Mouse (Mus musculus) liver, embryonic 14.5 days (tissue): ENCODE measurements at regions not wholly inside any gene's neighbourhood (a gene's known extent, or its start where the extent isn't known, plus 50 kb on each side); places are given as distances from the start of the nearest gene placed in this dataset.

ENCODE experiments used
- ATAC-seq: fragments of 200-750 bp; cut with Nextera tagmentation; 2 replicates; pipeline ENCODE4 v1.8.0; 2017; ENCODE audit warnings: moderate number of reproducible peaks, mild to moderate bottlenecking, moderate library complexity; ENCODE audit not compliant: insufficient read depth
- DNase-seq, 3 experiments: peaks; one replicate each; pipeline ENCODE4 v3.0.0-alpha.2; 2012 to 2013; ENCODE audit warnings: low read depth in 3 of 3, low spot score in 3 of 3
- H3K27ac ChIP-seq: fragments of 300-500 bp; sonication (generic); 2 replicates; pipeline ENCODE4 v1.5.1; 2014; ENCODE audit warnings: moderate library complexity, mild to moderate bottlenecking, control low read depth, inconsistent platforms
- H3K27me3 ChIP-seq: fragments of 300-500 bp; sonication (generic); 2 replicates; pipeline ENCODE4 v1.6.1; 2014; ENCODE audit warnings: mild to moderate bottlenecking, low read length, moderate library complexity; ENCODE audit not compliant: control insufficient read depth, insufficient read depth
- H3K36me3 ChIP-seq: fragments of 300-500 bp; sonication (generic); replicated peaks from 2 replicates; pipeline ENCODE4 v1.6.1; 2014; ENCODE audit warnings: low read depth; ENCODE audit not compliant: control insufficient read depth, insufficient read depth
- H3K4me1 ChIP-seq, 2 experiments: fragments of 200-500 bp in 1 of 2; fragments of 300-500 bp in 1 of 2; sonication (generic) in 1 of 2; replicated peaks; 2 replicates each; pipeline ENCODE4 v1.6.1; 2012 to 2014; ENCODE audit warnings: antibody characterized with exemption in 1 of 2, inconsistent platforms in 1 of 2, low read length in 1 of 2; ENCODE audit not compliant: control insufficient read depth in 2 of 2, insufficient read depth in 2 of 2
- H3K4me2 ChIP-seq: fragments of 300-500 bp; sonication (generic); 2 replicates; pipeline ENCODE4 v1.6.1; 2014; ENCODE audit warnings: low read depth, mild to moderate bottlenecking, control low read depth, moderate library complexity
- H3K4me3 ChIP-seq, 2 experiments: fragments of 200-500 bp in 1 of 2; fragments of 300-500 bp in 1 of 2; sonication (generic) in 1 of 2; 2 replicates each; pipeline ENCODE4 v1.5.1; 2012 to 2014; ENCODE audit warnings: low read depth in 2 of 2, low read length in 2 of 2, mild to moderate bottlenecking in 2 of 2, control low read depth in 1 of 2, inconsistent platforms in 1 of 2, moderate library complexity in 1 of 2; ENCODE audit not compliant: insufficient read depth in 1 of 2
- H3K9ac ChIP-seq: fragments of 300-500 bp; sonication (generic); replicated peaks from 2 replicates; pipeline ENCODE4 v1.6.1; 2014; ENCODE audit warnings: mild to moderate bottlenecking, control low read depth, moderate library complexity
- H3K9me3 ChIP-seq: fragments of 300-500 bp; sonication (generic); 2 replicates; pipeline ENCODE4 v1.6.1; 2016; ENCODE audit warnings: low read length, mixed read lengths; ENCODE audit not compliant: control insufficient read depth
- CTCF ChIP-seq: IDR thresholded peaks from 2 replicates; pipeline ENCODE4 v1.5.1; 2016; ENCODE audit warnings: antibody characterized with exemption, low read depth, control low read depth
- EP300 ChIP-seq: IDR thresholded peaks from 2 replicates; pipeline ENCODE4 v1.6.1; 2016; ENCODE audit warnings: antibody characterized with exemption, low read depth
- WGBS: fragments of 180-500 bp; shearing (Covaris S2); extraction: QIAGEN DNeasy Blood & Tissue Kit; methylation state at CpG from one replicate; pipeline ENCODE4 v1.1.7; 2014; ENCODE audit not compliant: insufficient replicate concordance; 5-methylcytosine and 5-hydroxymethylcytosine counted together

DNA sequence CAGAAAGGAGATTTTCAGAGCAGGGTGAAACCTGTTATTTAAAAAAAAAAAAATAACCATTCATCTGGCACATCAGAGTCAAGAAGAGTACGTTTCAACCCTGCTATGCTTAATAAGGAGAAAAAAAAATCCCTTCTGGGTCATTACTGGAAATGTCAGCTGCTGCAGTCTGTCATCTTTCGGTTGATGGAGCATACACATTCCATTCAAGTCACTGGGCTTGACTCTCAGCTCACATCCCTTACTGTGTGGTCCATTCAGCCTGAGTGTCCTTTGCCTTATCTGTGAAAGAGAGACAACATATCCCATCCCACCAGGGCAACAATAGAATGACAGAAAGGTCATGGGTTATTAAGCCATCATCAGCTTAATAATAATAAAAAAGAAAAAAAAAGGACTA lies 1376.1 kb upstream of the Gm7489 start:
- H3K27ac ChIP-seq, result no peak overlapping the region
- no peak overlapping the region for H3K4me2 ChIP-seq
- H3K4me3 ChIP-seq, result no peak overlapping the region
- 45% methylated on average over 2 of the region's 2 CpGs for WGBS
- no peaks in the 10 kb centered on the region for H3K9me3 ChIP-seq
- no peaks in the 10 kb centered on the region for H3K36me3 ChIP-seq
- H3K4me1 ChIP-seq, result no peaks in the 10 kb centered on the region
- DNase-seq, result no peak
- H3K27me3 ChIP-seq, result no peaks in the 10 kb centered on the region
- H3K9ac ChIP-seq, result no peak overlapping the region
- TF ChIP-seq CTCF (no peak), EP300 (no peak)
- no peak for ATAC-seq

DNA sequence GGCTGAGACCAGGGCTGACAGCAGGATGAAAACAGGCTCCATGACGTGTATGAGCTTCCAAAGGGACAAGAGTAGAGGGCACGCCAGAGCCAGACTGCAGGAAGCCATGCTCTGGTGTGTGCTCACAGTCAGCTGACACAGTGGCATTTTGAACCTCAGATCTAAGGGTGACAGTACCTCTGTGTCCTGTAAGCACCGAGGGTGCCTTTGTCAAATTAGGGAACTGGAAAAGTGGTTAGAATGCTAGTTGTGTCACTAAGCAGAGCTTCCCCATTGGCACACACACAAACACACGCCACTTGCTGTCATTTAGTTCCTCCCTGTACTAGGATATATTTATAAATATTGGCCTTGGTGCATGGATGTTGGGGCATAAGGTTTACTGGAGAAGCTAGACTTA lies 1374.6 kb upstream of the Gm7489 start:
- ATAC-seq, result no peak
- no peak for TF ChIP-seq CTCF
- TF ChIP-seq EP300, result no peak
- Histone ChIP-seq H3K9ac (no peak overlapping the region), H3K9me3 (no peaks in the 10 kb centered on the region), H3K27ac (no peak overlapping the region), H3K4me3 (no peak overlapping the region), H3K4me1 (no peaks in the 10 kb centered on the region), H3K36me3 (no peaks in the 10 kb centered on the region), H3K4me2 (no peak overlapping the region), H3K27me3 (no peaks in the 10 kb centered on the region)
- DNase-seq, result no peak
- whole genome bisulfite sequencing, result 31% methylated on average over 4 of the region's 4 CpGs

DNA sequence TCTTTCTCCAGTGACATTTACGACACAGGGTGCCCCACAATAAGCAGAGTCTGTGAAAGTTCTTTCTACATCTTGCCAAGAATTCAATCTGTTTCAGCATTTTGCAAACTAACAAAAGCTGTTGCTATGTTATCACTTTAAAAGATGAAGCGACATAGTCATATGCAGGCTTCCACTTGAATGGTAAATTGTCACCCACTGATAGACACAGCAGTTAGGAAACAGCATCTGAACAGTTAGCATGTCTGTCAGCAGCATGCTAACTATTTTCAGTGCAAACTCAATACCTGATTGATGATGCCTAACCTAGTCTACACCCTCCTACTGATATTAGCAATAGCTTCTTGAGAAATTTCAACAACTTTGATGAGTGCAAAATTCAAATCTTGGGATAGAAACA lies 1348.1 kb upstream of the Gm7489 start:
- Histone ChIP-seq H3K9me3 (no peaks in the 10 kb centered on the region), H3K4me1 (no peaks in the 10 kb centered on the region), H3K27ac (no peak overlapping the region), H3K27me3 (no peaks in the 10 kb centered on the region), H3K36me3 (no peaks in the 10 kb centered on the region), H3K4me2 (no peak overlapping the region), H3K9ac (no peak overlapping the region), H3K4me3 (no peak overlapping the region)
- WGBS, result 57% methylated on average over 2 of the region's 2 CpGs
- TF ChIP-seq EP300 (no peak), CTCF (no peak)
- ATAC-seq, result no peak
- DNase-seq, result no peak

- Histone ChIP-seq H3K36me3 (no peaks in the 10 kb centered on the region), H3K4me1 (no peaks in the 10 kb centered on the region), H3K9me3 (no peaks in the 10 kb centered on the region), H3K9ac (no peak overlapping the region), H3K4me2 (no peak overlapping the region), H3K27me3 (no peaks in the 10 kb centered on the region), H3K4me3 (no peak overlapping the region), H3K27ac (no peak overlapping the region)
- ATAC-seq (no peak), DNase-seq (no peak)
- TF ChIP-seq EP300, result no peak
- no peak for TF ChIP-seq CTCF
These were observed 1326.0 kb upstream of the Gm7489 start for GRCm38 (mm10) chr15:52558682-52559081.

GRCm38 (mm10) chr15:52564078-52564477 lies 1320.6 kb upstream of the Gm7489 start:
- 56% methylated on average over 1 of the region's 1 CpGs for WGBS
- Histone ChIP-seq H3K27ac (no peak overlapping the region), H3K4me1 (no peaks in the 10 kb centered on the region), H3K36me3 (no peaks in the 10 kb centered on the region), H3K4me2 (no peak overlapping the region), H3K9me3 (no peaks in the 10 kb centered on the region), H3K9ac (no peak overlapping the region), H3K27me3 (no peaks in the 10 kb centered on the region), H3K4me3 (no peak overlapping the region)
- ATAC-seq (no peak), DNase-seq (no peak)
- no peak for TF ChIP-seq CTCF
- TF ChIP-seq EP300, result no peak

DNA sequence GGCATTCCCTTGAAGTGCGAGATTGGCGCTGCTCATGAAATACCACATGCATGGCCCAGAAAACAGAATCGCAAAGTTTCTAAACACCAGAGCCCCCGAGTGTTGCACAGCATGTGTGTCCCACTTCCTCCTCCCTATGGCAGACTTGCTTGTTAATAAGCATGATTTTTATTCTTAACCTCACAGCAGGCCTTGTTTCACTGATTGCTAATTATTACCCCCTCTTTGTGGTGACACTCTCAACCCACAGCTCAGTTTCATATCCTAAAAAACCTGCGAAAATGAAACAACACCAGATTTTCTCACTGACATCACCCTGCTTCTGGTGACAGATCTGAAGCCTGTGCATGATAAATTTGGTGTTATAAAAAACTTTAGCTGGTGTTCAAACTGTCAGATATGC lies 1319.3 kb upstream of the Gm7489 start:
- no peaks in the 10 kb centered on the region for H3K27me3 ChIP-seq
- H3K9ac ChIP-seq, result no peak overlapping the region
- no peaks in the 10 kb centered on the region for H3K4me1 ChIP-seq
- no peaks in the 10 kb centered on the region for H3K9me3 ChIP-seq
- WGBS, result 68% methylated on average over 5 of the region's 5 CpGs
- TF ChIP-seq EP300 (no peak), CTCF (no peak)
- H3K36me3 ChIP-seq, result no peaks in the 10 kb centered on the region
- DNase-seq (no peak), ATAC-seq (no peak)
- H3K4me3 ChIP-seq, result no peak overlapping the region
- H3K4me2 ChIP-seq, result no peak overlapping the region
- no peak overlapping the region for H3K27ac ChIP-seq
